Mouse (Mus musculus) kidney, adult 2 months (tissue): ENCODE data around the gene Svs5.

Experiments used
- CTCF ChIP-seq: fragments of 200-500 bp; conservative IDR thresholded peaks from 2 replicates; pipeline ENCODE4 v1.5.1; 2011; ENCODE audit warnings: low read depth, mild to moderate bottlenecking, control low read depth, low read length, moderate library complexity, mixed read lengths; ENCODE audit not compliant: insufficient read depth, insufficient read length
- POLR2A ChIP-seq: fragments of 200-500 bp; IDR thresholded peaks from one replicate; pipeline ENCODE4 v1.6.1; 2011; ENCODE audit warnings: low read depth, low read length, control low read depth

DNA sequence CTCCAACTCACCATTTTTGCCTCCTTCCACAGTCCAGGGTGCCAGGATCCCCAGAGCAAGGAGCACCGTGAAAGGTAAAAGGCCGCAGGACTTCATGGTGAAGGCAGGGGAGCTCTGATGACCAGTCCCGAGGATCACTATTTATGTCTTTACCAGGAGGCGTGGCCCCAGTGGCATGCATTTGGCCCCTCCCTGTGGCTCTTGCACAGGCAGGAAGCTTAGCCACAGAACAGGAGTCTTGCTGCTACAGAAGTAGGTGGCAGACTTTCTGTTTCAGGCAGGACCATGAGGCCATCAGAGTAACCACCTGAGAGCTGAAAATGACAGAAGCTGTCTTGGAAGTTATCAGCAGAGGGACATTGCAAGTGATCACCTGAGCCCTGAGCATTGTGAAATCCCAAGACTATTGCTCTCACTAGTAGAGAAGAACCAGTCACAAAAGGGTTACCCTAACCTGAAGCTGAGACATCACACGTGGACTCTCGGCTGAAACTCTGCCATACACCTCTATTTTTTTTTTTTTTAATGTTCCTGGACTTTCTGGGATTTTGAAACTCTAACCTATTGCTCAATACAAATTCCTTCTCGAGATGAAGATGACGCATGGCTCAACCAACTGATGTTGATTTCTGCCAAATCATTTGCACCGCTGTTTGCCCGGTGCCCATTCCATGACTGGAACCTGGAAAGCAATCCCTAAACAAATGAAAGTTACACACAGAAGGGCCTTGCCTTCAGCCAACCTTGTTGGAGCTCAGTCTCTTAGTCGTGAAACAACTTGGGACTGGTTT lies 23.8 kb downstream of the Svs5 start:
- TF ChIP-seq POLR2A (no peak), CTCF (no peak)
